Mouse (Mus musculus): ENCODE measurements around the gene 9130409I23Rik. TPM values are rescaled to one million over a fixed set of nuclear protein-coding genes. Genes with fewer than 3 reads are reported as not detected.

9130409I23Rik gene
- polyA plus RNA-seq, 1 experiment from 2014 or later: not detected

Other genes with a start within 250 kb of the 9130409I23Rik start
- gene H3f3a, start 237.3 kb upstream of the 9130409I23Rik start, polyA plus RNA-seq (2016; fragmentation: Nextera tagmentation; extraction: Ambion mirVana): 2,460 and 2,659 TPM in 2 replicates
- 43.3 and 45.9 TPM in 2 replicates for gene Sde2, start 200.1 kb upstream of the 9130409I23Rik start, polyA plus RNA-seq (2016; fragmentation: Nextera tagmentation; extraction: Ambion mirVana)
- gene Lefty2, start 158.1 kb upstream of the 9130409I23Rik start, polyA plus RNA-seq (2016; fragmentation: Nextera tagmentation; extraction: Ambion mirVana): not detected in 2 replicates
- gene Pycr2, start 146.9 kb upstream of the 9130409I23Rik start, polyA plus RNA-seq (2016; fragmentation: Nextera tagmentation; extraction: Ambion mirVana): 149 and 153 TPM in 2 replicates
- gene Lefty1, start 116.2 kb upstream of the 9130409I23Rik start, polyA plus RNA-seq (2016; fragmentation: Nextera tagmentation; extraction: Ambion mirVana): 0.34 and 0.69 TPM in 2 replicates
- 2.1 and 2.2 TPM in 2 replicates for gene Tmem63a, start 108.9 kb upstream of the 9130409I23Rik start, polyA plus RNA-seq (2016; fragmentation: Nextera tagmentation; extraction: Ambion mirVana)
- 0.47 and 0.77 TPM in 2 replicates for gene Ephx1, start 30.3 kb upstream of the 9130409I23Rik start, polyA plus RNA-seq (2016; fragmentation: Nextera tagmentation; extraction: Ambion mirVana)
- gene Nvl, start 93.0 kb downstream of the 9130409I23Rik start, polyA plus RNA-seq (2016; fragmentation: Nextera tagmentation; extraction: Ambion mirVana): 45.8 and 50.7 TPM in 2 replicates
- 113 and 127 TPM in 2 replicates for gene Cnih4, start 93.5 kb downstream of the 9130409I23Rik start, polyA plus RNA-seq (2016; fragmentation: Nextera tagmentation; extraction: Ambion mirVana)
- 26.3 and 28.1 TPM in 2 replicates for gene Wdr26, start 160.8 kb downstream of the 9130409I23Rik start, polyA plus RNA-seq (2016; fragmentation: Nextera tagmentation; extraction: Ambion mirVana)

Data from forebrain, embryonic 10.5 days (tissue).